Mouse (Mus musculus): Measurements from ENCODE around the gene Arhgap5. TPM values are rescaled to one million over a fixed set of nuclear protein-coding genes. Genes with fewer than 3 reads are reported as not detected.

Gene Arhgap5
- polyA plus RNA-seq, 2 experiments, result 27.1 to 58.4 TPM

DNA sequence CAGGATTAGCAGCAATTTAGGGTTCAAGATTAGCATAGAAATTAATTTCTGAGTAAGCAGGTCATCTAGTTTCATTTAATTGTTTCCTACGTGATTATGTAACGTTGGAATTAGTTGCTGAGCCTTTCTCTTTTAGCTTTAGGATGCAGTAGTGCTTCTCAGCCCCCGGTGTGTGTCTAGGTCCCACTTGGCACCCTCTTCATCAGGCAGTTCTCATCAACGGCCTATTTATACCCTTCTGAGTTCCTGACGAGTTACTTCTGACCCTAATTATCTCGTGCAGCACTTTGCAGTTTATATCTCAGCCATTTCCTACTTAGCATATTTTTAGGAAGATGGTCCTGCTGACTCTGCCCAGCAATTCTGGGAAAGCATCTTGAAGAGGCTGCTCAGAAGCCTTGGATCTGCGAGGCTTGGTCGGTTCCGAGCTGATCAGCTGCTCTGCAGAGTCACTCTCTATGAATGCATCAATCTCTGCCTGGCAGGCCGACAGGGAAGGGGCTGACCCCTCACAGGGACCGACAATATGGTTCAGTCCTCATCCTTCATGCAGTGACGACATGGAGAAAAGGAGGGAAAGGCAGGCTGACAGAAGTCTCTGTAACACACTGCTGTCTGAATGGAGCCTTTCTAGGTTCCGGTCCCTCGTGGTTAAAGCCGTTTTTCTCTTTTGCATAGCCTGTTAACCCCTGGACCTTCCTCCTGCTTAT, 15.4 kb upstream of the Arhgap5 start:
- Histone ChIP-seq H3K36me3 (ENCODE audit: control insufficient read depth, insufficient read depth, low read length) (no peaks in the 10 kb centered on the region), H3K9ac (ENCODE audit: low read depth, low read length, severe bottlenecking) (no peak overlapping the region), H3K4me1 (ENCODE audit: control insufficient read depth, insufficient read depth, low read length) (no peaks in the 10 kb centered on the region), H3K9me3 (ENCODE audit: control insufficient read depth, low read length) (no peaks in the 10 kb centered on the region), H3K4me2 (replicated peaks; ENCODE audit: low read depth, low read length, severe bottlenecking) (no peak overlapping the region), H3K27ac (replicated peaks; ENCODE audit: low read depth, low read length) (no peak overlapping the region), H3K4me3 (replicated peaks; ENCODE audit: low read length) (no peak overlapping the region), H3K27me3 (ENCODE audit: control insufficient read depth, insufficient read depth, low read length) (no peaks in the 10 kb centered on the region)
- no peak for DNase-seq (ENCODE audit: low spot score)
- 46% methylated on average over 15 of the region's 15 CpGs for WGBS
- ATAC-seq (ENCODE audit: low FRiP score, low read depth), result no peak
- TF ChIP-seq POLR2A (IDR thresholded peaks at IDR 0.05; ENCODE audit: borderline replicate concordance, extremely low read depth, insufficient read depth, insufficient read length), result no peak

DNA sequence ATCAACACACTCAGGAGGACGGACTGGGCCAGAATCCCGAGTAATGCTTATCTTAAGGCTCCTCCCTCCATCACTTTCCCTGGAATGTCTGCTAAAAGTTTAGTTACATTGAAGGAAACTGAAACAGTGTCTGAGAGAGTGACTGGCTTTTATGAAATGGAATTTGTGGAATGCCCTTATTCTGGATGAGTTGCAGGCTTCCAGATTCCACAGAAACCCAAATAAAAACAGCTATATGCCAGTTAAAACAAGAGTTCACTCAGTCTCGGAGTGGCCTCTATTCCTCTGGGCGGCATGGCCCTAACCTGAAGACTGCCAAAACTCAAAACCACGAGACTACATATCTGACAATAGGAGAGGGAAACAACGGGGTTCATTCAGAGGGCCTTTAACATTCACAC, 10.5 kb upstream of the Arhgap5 start:
- DNase-seq (ENCODE audit: low spot score) (peak; percentile 43), ATAC-seq (ENCODE audit: low FRiP score, low read depth) (peak; percentile 50; the same call in 1 of the 2 replicates)
- H3K27me3 ChIP-seq (ENCODE audit: control insufficient read depth, insufficient read depth, low read length), result no peaks in the 10 kb centered on the region
- H3K4me2 ChIP-seq (replicated peaks; ENCODE audit: low read depth, low read length, severe bottlenecking), result no peak overlapping the region
- H3K4me3 ChIP-seq (replicated peaks; ENCODE audit: low read length), result no peak overlapping the region
- H3K36me3 ChIP-seq (ENCODE audit: control insufficient read depth, insufficient read depth, low read length), result no peaks in the 10 kb centered on the region
- H3K9me3 ChIP-seq (ENCODE audit: control insufficient read depth, low read length), result no peaks in the 10 kb centered on the region
- no peaks in the 10 kb centered on the region for H3K4me1 ChIP-seq (ENCODE audit: control insufficient read depth, insufficient read depth, low read length)
- 31% methylated on average over 6 of the region's 6 CpGs for WGBS
- no peak overlapping the region for H3K27ac ChIP-seq (replicated peaks; ENCODE audit: low read depth, low read length)
- no peak overlapping the region for H3K9ac ChIP-seq (ENCODE audit: low read depth, low read length, severe bottlenecking)
- TF ChIP-seq POLR2A (IDR thresholded peaks at IDR 0.05; ENCODE audit: borderline replicate concordance, extremely low read depth, insufficient read depth, insufficient read length), result no peak

DNA sequence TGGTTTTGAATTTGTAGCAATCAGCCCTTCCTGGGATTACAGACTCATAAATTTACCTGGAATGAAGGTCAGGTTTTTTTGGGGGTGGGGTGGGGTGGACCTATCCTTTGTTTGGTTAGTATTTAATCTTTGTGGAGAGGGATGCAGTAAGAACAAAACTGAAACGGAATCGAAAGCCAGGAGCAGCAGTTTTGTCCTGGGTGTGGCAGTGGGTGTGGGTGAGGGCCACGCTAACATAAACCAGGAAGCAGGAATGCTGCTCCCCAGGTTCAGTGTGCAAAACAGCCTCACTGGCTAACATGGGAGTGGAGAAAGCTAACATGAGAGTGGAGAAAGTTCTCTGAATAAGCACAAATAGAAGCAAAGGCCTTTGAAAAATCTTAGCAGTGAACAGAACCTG, 6.6 kb upstream of the Arhgap5 start:
- no peaks in the 10 kb centered on the region for H3K27me3 ChIP-seq (ENCODE audit: control insufficient read depth, insufficient read depth, low read length)
- no peak overlapping the region for H3K4me2 ChIP-seq (replicated peaks; ENCODE audit: low read depth, low read length, severe bottlenecking)
- H3K36me3 ChIP-seq (ENCODE audit: control insufficient read depth, insufficient read depth, low read length), result no peaks in the 10 kb centered on the region
- ATAC-seq (ENCODE audit: low FRiP score, low read depth), result no peak
- 80% methylated on average over 3 of the region's 3 CpGs for WGBS
- H3K9me3 ChIP-seq (ENCODE audit: control insufficient read depth, low read length), result no peaks in the 10 kb centered on the region
- TF ChIP-seq POLR2A (IDR thresholded peaks at IDR 0.05; ENCODE audit: borderline replicate concordance, extremely low read depth, insufficient read depth, insufficient read length), result no peak
- H3K27ac ChIP-seq (replicated peaks; ENCODE audit: low read depth, low read length), result no peak overlapping the region
- DNase-seq (ENCODE audit: low spot score), result no peak
- H3K9ac ChIP-seq (ENCODE audit: low read depth, low read length, severe bottlenecking), result no peak overlapping the region
- H3K4me3 ChIP-seq (replicated peaks; ENCODE audit: low read length), result no peak overlapping the region
- H3K4me1 ChIP-seq (ENCODE audit: control insufficient read depth, insufficient read depth, low read length), result peaks cover under 1% of the 10 kb centered on the region; the same call in 1 of the 2 replicates

- no peaks in the 10 kb centered on the region for H3K9me3 ChIP-seq (ENCODE audit: control insufficient read depth, low read length)
- H3K9ac ChIP-seq (ENCODE audit: low read depth, low read length, severe bottlenecking), result no peak overlapping the region
- no peaks in the 10 kb centered on the region for H3K27me3 ChIP-seq (ENCODE audit: control insufficient read depth, insufficient read depth, low read length)
- DNase-seq (ENCODE audit: low spot score) (no peak), ATAC-seq (ENCODE audit: low FRiP score, low read depth) (no peak)
- 56% methylated on average over 8 of the region's 8 CpGs for WGBS
- TF ChIP-seq POLR2A (IDR thresholded peaks at IDR 0.05; ENCODE audit: borderline replicate concordance, extremely low read depth, insufficient read depth, insufficient read length), result no peak
- H3K4me1 ChIP-seq (ENCODE audit: control insufficient read depth, insufficient read depth, low read length), result peaks cover 4% of the 10 kb centered on the region; the same call in 1 of the 2 replicates
- H3K27ac ChIP-seq (replicated peaks; ENCODE audit: low read depth, low read length), result no peak overlapping the region
- no peaks in the 10 kb centered on the region for H3K36me3 ChIP-seq (ENCODE audit: control insufficient read depth, insufficient read depth, low read length)
- no peak overlapping the region for H3K4me3 ChIP-seq (replicated peaks; ENCODE audit: low read length)
- H3K4me2 ChIP-seq (replicated peaks; ENCODE audit: low read depth, low read length, severe bottlenecking), result no peak overlapping the region
These were observed 2.6 kb upstream of the Arhgap5 start for GRCm38 (mm10) chr12:52500915-52501833.

DNA sequence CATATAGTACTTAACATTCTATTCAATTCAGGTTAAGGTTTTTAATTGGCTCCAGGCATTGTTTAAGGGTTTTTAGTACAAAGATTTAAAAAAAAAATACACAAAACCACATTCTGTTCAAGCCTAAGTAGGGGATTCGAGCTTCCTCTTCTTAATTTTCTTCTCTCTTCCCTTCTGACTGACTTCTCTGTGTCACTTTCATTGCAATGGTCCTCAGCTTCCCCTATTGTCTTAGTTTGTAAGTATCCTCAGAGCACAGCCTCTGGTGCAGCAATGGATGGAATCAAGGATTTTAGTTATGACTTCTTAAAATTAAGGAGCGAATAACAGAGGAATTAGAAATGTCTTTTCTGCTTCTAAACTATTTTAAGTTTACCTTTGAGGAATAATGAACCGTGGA, 1.6 kb upstream of the Arhgap5 start:
- Histone ChIP-seq H3K9ac (ENCODE audit: low read depth, low read length, severe bottlenecking) (no peak overlapping the region), H3K4me1 (ENCODE audit: control insufficient read depth, insufficient read depth, low read length) (peaks cover 4% of the 10 kb centered on the region; the same call in 1 of the 2 replicates), H3K36me3 (ENCODE audit: control insufficient read depth, insufficient read depth, low read length) (no peaks in the 10 kb centered on the region), H3K4me2 (replicated peaks; ENCODE audit: low read depth, low read length, severe bottlenecking) (no peak overlapping the region), H3K27me3 (ENCODE audit: control insufficient read depth, insufficient read depth, low read length) (no peaks in the 10 kb centered on the region), H3K9me3 (ENCODE audit: control insufficient read depth, low read length) (no peaks in the 10 kb centered on the region), H3K27ac (replicated peaks; ENCODE audit: low read depth, low read length) (no peak overlapping the region), H3K4me3 (replicated peaks; ENCODE audit: low read length) (no peak overlapping the region)
- 50% methylated on average over 3 of the region's 3 CpGs for WGBS
- DNase-seq (ENCODE audit: low spot score), result no peak
- ATAC-seq (ENCODE audit: low FRiP score, low read depth), result no peak
- no peak for TF ChIP-seq POLR2A (IDR thresholded peaks at IDR 0.05; ENCODE audit: borderline replicate concordance, extremely low read depth, insufficient read depth, insufficient read length)
